Mouse (Mus musculus) midbrain, embryonic 12.5 days (tissue): Measurements from ENCODE around the gene Aff3. TPM values are rescaled to one million over a fixed set of nuclear protein-coding genes. Genes with fewer than 3 reads are reported as not detected.

Source experiments
- ATAC-seq: fragments of 200-750 bp; cut with Nextera tagmentation; 2 replicates; pipeline ENCODE4 v1.8.0; 2017; ENCODE audit warnings: low read depth, moderate TSS enrichment, moderate library complexity; ENCODE audit not compliant: low FRiP score
- H3K27ac ChIP-seq: fragments of 300-500 bp; sonication (generic); replicated peaks from 2 replicates; pipeline ENCODE4 v1.5.1; 2016; ENCODE audit warnings: mild to moderate bottlenecking
- H3K27me3 ChIP-seq: fragments of 300-500 bp; sonication (generic); 2 replicates; pipeline ENCODE4 v1.6.1; 2016; ENCODE audit warnings: mild to moderate bottlenecking
- H3K36me3 ChIP-seq: fragments of 300-500 bp; sonication (generic); 2 replicates; pipeline ENCODE4 v1.6.1; 2016
- H3K4me1 ChIP-seq: fragments of 300-500 bp; sonication (generic); 2 replicates; pipeline ENCODE4 v1.6.1; 2016
- H3K4me2 ChIP-seq: fragments of 300-500 bp; sonication (generic); replicated peaks from 2 replicates; pipeline ENCODE4 v1.6.1; 2016; ENCODE audit warnings: mild to moderate bottlenecking, moderate library complexity
- H3K4me3 ChIP-seq: fragments of 300-500 bp; sonication (generic); 2 replicates; pipeline ENCODE4 v1.5.1; 2016; ENCODE audit warnings: mild to moderate bottlenecking
- H3K9ac ChIP-seq: fragments of 300-500 bp; sonication (generic); replicated peaks from 2 replicates; pipeline ENCODE4 v1.6.1; 2016; ENCODE audit warnings: mild to moderate bottlenecking, moderate library complexity
- H3K9me3 ChIP-seq: fragments of 300-500 bp; sonication (generic); 2 replicates; pipeline ENCODE4 v1.6.1; 2016; ENCODE audit warnings: mild to moderate bottlenecking
- WGBS: fragments of 180-500 bp; shearing (Covaris S2); methylation state at CpG from one replicate; pipeline ENCODE4 v1.1.7; 2016; 5-methylcytosine and 5-hydroxymethylcytosine counted together
- polyA plus RNA-seq: library from polyadenylated mRNA; unstranded; fragments of >200 nt; fragmentation: Nextera tagmentation; extraction: Ambion mirVana; gene quantifications from 2 replicates; pipeline ENCODE4 v1.2.1, GENCODE M21; 2016

Gene Aff3
- polyA plus RNA-seq, 1 experiment from 2014 or later, result 25.4 TPM

GRCm38 (mm10) chr1:38310496-38310895, 354.3 kb downstream of the Aff3 start:
- Histone ChIP-seq H3K9me3 (no peaks in the 10 kb centered on the region), H3K9ac (no peak overlapping the region), H3K36me3 (no peaks in the 10 kb centered on the region), H3K4me2 (no peak overlapping the region), H3K4me3 (no peak overlapping the region), H3K27ac (no peak overlapping the region), H3K27me3 (no peaks in the 10 kb centered on the region), H3K4me1 (0 out of 2 replicates have a peak, but pooled peaks cover 3% of the 10 kb centered on the region)
- WGBS, result 91% methylated on average over 8 of the region's 8 CpGs
- no peak for ATAC-seq

GRCm38 (mm10) chr1:38310076-38310475, 354.7 kb downstream of the Aff3 start:
- Histone ChIP-seq H3K4me3 (no peak overlapping the region), H3K27me3 (no peaks in the 10 kb centered on the region), H3K4me1 (0 out of 2 replicates have a peak, but pooled peaks cover 3% of the 10 kb centered on the region), H3K36me3 (no peaks in the 10 kb centered on the region), H3K9ac (no peak overlapping the region), H3K4me2 (no peak overlapping the region), H3K9me3 (no peaks in the 10 kb centered on the region), H3K27ac (no peak overlapping the region)
- ATAC-seq, result no peak
- 92% methylated on average over 4 of the region's 4 CpGs for WGBS

GRCm38 (mm10) chr1:38309341-38309740, 355.4 kb downstream of the Aff3 start:
- Histone ChIP-seq H3K9ac (no peak overlapping the region), H3K4me3 (no peak overlapping the region), H3K27me3 (no peaks in the 10 kb centered on the region), H3K36me3 (no peaks in the 10 kb centered on the region), H3K9me3 (no peaks in the 10 kb centered on the region), H3K27ac (no peak overlapping the region), H3K4me2 (no peak overlapping the region), H3K4me1 (0 out of 2 replicates have a peak, but pooled peaks cover 3% of the 10 kb centered on the region)
- WGBS, result 95% methylated on average over 8 of the region's 8 CpGs
- no peak for ATAC-seq

- H3K27me3 ChIP-seq, result no peaks in the 10 kb centered on the region
- ATAC-seq, result no peak
- H3K4me3 ChIP-seq, result no peak overlapping the region
- H3K4me2 ChIP-seq, result no peak overlapping the region
- no peaks in the 10 kb centered on the region for H3K9me3 ChIP-seq
- H3K27ac ChIP-seq, result no peak overlapping the region
- no peak overlapping the region for H3K9ac ChIP-seq
- H3K36me3 ChIP-seq, result no peaks in the 10 kb centered on the region
- H3K4me1 ChIP-seq, result 0 out of 2 replicates have a peak, but pooled peaks cover 3% of the 10 kb centered on the region
- WGBS, result 84% methylated on average over 3 of the region's 3 CpGs
Measured at GRCm38 (mm10) chr1:38308705-38308996, 356.1 kb downstream of the Aff3 start.

- WGBS, result 77% methylated on average over 7 of the region's 7 CpGs
- H3K27me3 ChIP-seq, result no peaks in the 10 kb centered on the region
- H3K27ac ChIP-seq, result no peak overlapping the region
- H3K4me3 ChIP-seq, result no peak overlapping the region
- no peak for ATAC-seq
- no peaks in the 10 kb centered on the region for H3K9me3 ChIP-seq
- H3K4me2 ChIP-seq, result no peak overlapping the region
- H3K9ac ChIP-seq, result no peak overlapping the region; the same call in 1 of the 2 replicates
- 0 out of 2 replicates have a peak, but pooled peaks cover 3% of the 10 kb centered on the region for H3K4me1 ChIP-seq
- H3K36me3 ChIP-seq, result no peaks in the 10 kb centered on the region
Measured at GRCm38 (mm10) chr1:38307821-38308704, 356.7 kb downstream of the Aff3 start.

- H3K9ac ChIP-seq, result no peak overlapping the region
- no peaks in the 10 kb centered on the region for H3K27me3 ChIP-seq
- H3K27ac ChIP-seq, result no peak overlapping the region
- H3K4me2 ChIP-seq, result no peak overlapping the region
- H3K9me3 ChIP-seq, result no peaks in the 10 kb centered on the region
- ATAC-seq, result no peak
- H3K4me3 ChIP-seq, result no peak overlapping the region
- H3K36me3 ChIP-seq, result no peaks in the 10 kb centered on the region
- WGBS, result 92% methylated on average over 11 of the region's 11 CpGs
- 0 out of 2 replicates have a peak, but pooled peaks cover 3% of the 10 kb centered on the region for H3K4me1 ChIP-seq
Measured at GRCm38 (mm10) chr1:38307234-38307633, 357.5 kb downstream of the Aff3 start.

- Histone ChIP-seq H3K27me3 (no peaks in the 10 kb centered on the region), H3K36me3 (no peaks in the 10 kb centered on the region), H3K4me3 (no peak overlapping the region), H3K9me3 (no peaks in the 10 kb centered on the region), H3K27ac (no peak overlapping the region), H3K9ac (no peak overlapping the region), H3K4me2 (no peak overlapping the region), H3K4me1 (0 out of 2 replicates have a peak, but pooled peaks cover 3% of the 10 kb centered on the region)
- no peak for ATAC-seq
- WGBS, result 90% methylated on average over 7 of the region's 7 CpGs
Measured at GRCm38 (mm10) chr1:38306146-38306545, 358.6 kb downstream of the Aff3 start.

GRCm38 (mm10) chr1:38304376-38304775, 360.4 kb downstream of the Aff3 start:
- Histone ChIP-seq H3K27ac (no peak overlapping the region), H3K36me3 (no peaks in the 10 kb centered on the region), H3K4me2 (no peak overlapping the region), H3K4me1 (0 out of 2 replicates have a peak, but pooled peaks cover 3% of the 10 kb centered on the region), H3K27me3 (no peaks in the 10 kb centered on the region), H3K9ac (no peak overlapping the region), H3K9me3 (no peaks in the 10 kb centered on the region), H3K4me3 (no peak overlapping the region)
- WGBS, result 89% methylated on average over 11 of the region's 11 CpGs
- no peak for ATAC-seq

- H3K36me3 ChIP-seq, result no peaks in the 10 kb centered on the region
- 65% methylated on average over 3 of the region's 3 CpGs for WGBS
- no peak overlapping the region for H3K4me2 ChIP-seq
- ATAC-seq, result no peak
- no peaks in the 10 kb centered on the region for H3K9me3 ChIP-seq
- no peak overlapping the region for H3K27ac ChIP-seq
- no peak overlapping the region for H3K9ac ChIP-seq
- no peaks in the 10 kb centered on the region for H3K27me3 ChIP-seq
- H3K4me1 ChIP-seq, result no peaks in the 10 kb centered on the region
- H3K4me3 ChIP-seq, result no peak overlapping the region
Measured at GRCm38 (mm10) chr1:38298291-38298690, 366.5 kb downstream of the Aff3 start.

GRCm38 (mm10) chr1:38294906-38295305, 369.8 kb downstream of the Aff3 start:
- no peak overlapping the region for H3K4me3 ChIP-seq
- no peak overlapping the region for H3K27ac ChIP-seq
- peaks cover 5% of the 10 kb centered on the region; the same call in 1 of the 2 replicates for H3K4me1 ChIP-seq
- no peaks in the 10 kb centered on the region for H3K27me3 ChIP-seq
- H3K9me3 ChIP-seq, result no peaks in the 10 kb centered on the region
- H3K9ac ChIP-seq, result no peak overlapping the region
- H3K4me2 ChIP-seq, result no peak overlapping the region
- H3K36me3 ChIP-seq, result no peaks in the 10 kb centered on the region
- WGBS, result 93% methylated on average over 6 of the region's 6 CpGs
- no peak for ATAC-seq

GRCm38 (mm10) chr1:38294336-38294695, 370.4 kb downstream of the Aff3 start:
- Histone ChIP-seq H3K4me2 (no peak overlapping the region), H3K4me3 (no peak overlapping the region), H3K27ac (no peak overlapping the region), H3K9ac (no peak overlapping the region), H3K9me3 (no peaks in the 10 kb centered on the region), H3K27me3 (no peaks in the 10 kb centered on the region), H3K4me1 (peaks cover 5% of the 10 kb centered on the region; the same call in 1 of the 2 replicates), H3K36me3 (no peaks in the 10 kb centered on the region)
- 94% methylated on average over 9 of the region's 9 CpGs for WGBS
- ATAC-seq, result no peak

- Histone ChIP-seq H3K27ac (no peak overlapping the region), H3K4me1 (peaks cover 5% of the 10 kb centered on the region; the same call in 1 of the 2 replicates), H3K27me3 (no peaks in the 10 kb centered on the region), H3K4me2 (no peak overlapping the region), H3K36me3 (no peaks in the 10 kb centered on the region), H3K9me3 (no peaks in the 10 kb centered on the region), H3K9ac (no peak overlapping the region), H3K4me3 (no peak overlapping the region)
- ATAC-seq, result no peak
- WGBS, result 92% methylated on average over 12 of the region's 12 CpGs
Measured at GRCm38 (mm10) chr1:38293671-38294335, 371.0 kb downstream of the Aff3 start.
